Mouse (Mus musculus) inflammation-experienced regulatory T-cells, adult 6 months (primary cell): Measurements from ENCODE around the gene Kctd5. TPM values are rescaled to one million over a fixed set of nuclear protein-coding genes. Genes with fewer than 3 reads are reported as not detected.

Source experiments
- ATAC-seq: one replicate; pipeline ENCODE4 v1.8.0; 2017
- polyA plus RNA-seq, 3 experiments: library from polyadenylated mRNA; unstranded; fragments of 100-300 nt; shearing (Covaris generic); gene quantifications; one replicate each; pipeline ENCODE4 v1.2.1; 2017

The Kctd5 gene
- polyA plus RNA-seq, 3 experiments from 2014 or later: 4.3 to 6.5 (median 6.3) TPM

DNA sequence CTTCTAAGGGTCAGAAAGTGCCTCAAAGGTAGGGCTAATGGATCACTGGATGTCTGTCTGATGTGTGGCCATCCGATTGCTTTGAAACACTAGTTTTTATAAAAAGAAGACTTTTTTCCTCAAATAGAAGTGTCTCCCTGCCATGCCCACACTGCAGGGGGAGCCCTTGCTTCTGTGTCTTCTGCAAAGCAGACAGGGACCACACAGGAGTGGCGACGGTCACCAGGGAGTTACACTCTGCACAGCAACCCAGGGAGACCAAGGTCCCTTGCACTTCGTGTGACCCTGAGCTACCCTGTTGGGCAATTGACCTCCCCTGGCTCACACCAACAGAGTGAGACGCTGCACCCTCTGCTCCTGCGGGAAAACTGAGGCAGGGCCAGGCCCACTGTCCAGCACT lies 36.3 kb downstream of the Kctd5 start:
- ATAC-seq: no peak

DNA sequence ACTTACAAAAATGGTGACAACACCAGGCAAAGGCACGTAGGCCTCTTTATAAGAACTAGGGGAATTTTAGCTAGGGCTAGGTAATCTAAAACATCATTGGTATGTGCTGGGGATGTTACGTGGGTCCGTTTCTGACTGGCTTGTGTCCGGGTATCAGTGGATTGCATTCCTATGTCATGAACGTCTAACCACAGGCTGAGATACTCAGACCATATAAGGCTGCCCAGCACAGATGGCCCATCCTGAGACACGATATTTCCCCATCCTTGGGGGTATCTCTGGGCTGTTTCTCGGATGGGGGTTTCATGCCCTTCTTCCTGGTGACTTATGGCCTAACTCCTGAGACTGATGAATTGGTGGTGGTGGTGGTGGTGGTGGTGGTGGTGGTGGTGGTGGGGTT lies 38.2 kb downstream of the Kctd5 start:
- ATAC-seq: no peak

DNA sequence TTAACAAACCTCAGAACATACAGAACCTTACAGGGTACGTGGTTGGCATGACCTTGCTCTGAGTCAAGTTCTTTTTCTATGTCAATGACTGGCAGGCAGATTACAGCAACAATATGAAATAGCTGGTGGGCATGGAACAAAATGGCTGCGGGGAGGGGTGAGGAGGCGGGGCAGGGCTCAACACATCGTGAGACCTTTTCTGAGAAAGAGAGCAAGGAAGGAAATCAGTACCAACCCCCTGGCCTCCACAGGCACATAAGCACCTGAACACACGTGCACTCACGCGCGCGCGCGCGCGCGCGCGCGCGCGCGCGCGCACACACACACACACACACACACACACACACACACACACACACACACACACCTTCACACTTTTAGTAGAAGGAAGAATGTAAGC lies 42.7 kb downstream of the Kctd5 start:
- no peak for ATAC-seq

DNA sequence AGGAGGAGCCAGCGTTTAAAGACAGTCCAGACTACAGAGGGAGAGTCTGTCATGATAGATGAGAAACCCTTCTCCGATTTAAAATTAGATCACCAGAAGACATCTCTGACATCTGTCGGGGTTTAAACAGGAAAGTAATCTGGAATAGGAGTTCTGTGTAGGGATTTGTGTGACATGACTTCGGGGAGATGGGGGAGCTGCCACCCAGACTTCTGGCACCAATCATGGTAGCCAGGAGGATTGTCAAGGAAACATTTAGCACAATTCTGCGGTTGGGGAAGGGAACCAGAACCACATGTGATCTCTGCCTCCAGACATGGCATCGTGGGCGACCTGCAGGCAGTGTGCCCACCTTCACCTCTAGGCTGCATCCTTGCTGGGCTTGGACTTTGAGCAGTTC lies 43.8 kb downstream of the Kctd5 start:
- no peak for ATAC-seq

DNA sequence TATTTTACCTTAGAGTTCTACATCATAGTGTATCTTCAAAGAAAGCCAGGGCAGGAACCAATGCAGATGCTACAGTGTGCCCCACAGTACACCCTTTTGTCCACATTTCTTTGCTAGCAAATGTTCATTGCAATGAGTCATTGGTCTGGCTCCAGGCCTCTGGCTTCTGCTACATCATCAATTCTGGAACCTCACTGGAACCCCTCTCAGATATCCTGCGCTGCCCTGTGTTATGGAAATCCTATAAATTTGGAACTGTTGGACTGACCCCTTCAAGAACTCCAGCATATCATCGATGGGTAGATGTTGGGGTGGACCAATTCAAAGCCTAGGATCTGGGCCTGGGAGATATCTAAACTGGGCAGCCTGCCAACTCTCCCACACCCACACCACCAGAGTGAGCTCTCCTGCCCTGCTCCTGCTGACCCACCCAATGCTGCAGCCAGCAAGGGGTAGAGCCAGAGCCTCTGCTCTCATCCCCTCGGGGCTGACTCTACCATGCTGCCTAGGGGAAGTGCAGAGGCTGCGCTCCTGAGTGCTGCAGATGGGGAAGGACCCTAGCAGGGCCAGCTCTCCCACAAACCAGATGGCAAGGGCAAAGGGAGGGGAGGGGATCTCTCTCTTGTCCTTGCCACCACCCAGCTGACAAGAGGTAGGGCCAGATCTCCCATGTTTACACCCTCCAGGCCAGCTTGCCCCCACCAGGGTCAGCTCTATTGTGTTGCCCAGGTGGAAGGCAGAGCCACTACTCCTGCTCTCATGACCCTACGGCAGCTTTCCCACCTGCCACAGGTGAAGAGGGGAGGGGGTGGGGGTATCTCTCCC lies 51.7 kb downstream of the Kctd5 start:
- no peak for ATAC-seq

DNA sequence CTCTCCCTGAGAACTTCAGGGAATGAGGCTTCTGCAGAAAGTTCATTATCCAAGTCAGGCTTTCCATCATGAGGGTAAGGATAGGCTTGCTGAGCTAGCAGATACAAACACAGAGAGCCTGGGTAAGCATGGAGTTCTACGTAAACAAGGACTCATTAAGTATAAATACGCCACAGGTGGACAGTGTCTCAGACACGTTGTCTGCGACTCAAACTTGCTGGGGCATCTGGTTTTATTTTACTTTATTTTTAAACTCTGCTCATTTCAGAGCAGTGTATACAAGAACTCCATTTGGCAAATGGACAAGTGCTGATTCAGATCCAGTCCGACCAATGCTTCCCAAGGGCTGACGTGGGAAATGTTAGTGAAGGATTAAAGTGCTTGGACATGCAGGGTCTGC lies 52.6 kb downstream of the Kctd5 start:
- no peak for ATAC-seq

DNA sequence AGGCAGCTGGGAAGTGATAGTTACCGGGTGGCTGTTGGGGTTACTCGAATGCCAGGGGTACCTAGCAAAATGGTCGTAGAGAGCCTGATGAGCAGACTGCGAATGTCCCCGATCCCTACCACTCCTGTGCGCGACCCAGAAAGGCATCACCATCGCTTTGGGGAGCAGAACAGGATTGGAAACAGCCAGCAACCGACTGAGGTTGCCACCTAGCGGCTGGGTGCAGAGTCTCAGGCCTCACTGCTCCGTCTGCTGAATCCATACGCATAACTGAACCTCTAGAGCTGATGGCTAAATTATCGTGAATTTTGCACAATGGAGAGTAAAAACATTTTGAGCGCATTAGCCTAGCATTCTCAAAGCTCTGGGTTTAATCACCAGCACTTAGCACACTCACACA lies 57.6 kb downstream of the Kctd5 start:
- no peak for ATAC-seq

DNA sequence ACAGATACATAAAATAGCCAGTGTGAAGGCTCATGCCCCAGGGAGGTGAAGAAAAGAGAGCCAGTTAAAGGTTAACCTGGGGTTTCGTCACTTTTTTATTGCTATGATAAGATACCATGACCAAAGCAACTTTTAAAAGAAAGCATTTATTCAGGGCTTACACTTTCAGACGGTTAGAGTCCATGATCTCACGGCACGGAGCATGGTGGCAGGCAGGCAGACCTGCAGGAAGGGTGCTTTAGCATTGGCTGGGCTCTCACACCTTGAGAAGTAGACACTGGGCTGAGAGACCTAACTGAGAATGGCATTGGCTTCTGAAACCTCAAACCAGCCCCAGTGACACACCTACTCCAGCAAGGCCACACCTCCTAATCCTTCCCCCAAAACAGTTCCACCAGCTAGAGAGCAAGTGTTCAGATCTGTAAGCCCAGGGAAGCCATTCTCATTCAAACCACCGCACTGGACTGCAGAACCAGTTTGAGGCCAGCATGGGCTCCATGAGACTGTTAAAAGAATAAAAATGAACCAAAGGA lies 58.8 kb downstream of the Kctd5 start:
- ATAC-seq: no peak

DNA sequence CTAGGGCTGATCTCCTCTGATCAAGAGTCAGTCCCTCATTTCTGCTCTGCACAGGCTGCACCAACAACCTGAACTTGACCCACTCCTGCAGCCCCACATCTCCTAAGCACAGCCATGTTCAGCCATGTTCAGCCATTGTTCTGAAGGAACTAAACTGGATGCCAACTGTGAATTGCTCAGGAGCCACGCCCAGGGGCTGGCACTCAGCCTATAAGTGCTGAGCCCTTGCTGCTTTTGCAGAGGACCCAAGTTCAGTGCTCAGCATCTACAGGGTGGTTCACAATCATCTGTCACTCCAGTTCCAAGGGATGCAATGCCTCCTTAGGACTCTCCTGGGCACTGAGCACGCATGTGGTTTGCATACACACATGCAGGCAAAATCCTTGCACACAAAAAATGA lies 60.4 kb downstream of the Kctd5 start:
- no peak for ATAC-seq

DNA sequence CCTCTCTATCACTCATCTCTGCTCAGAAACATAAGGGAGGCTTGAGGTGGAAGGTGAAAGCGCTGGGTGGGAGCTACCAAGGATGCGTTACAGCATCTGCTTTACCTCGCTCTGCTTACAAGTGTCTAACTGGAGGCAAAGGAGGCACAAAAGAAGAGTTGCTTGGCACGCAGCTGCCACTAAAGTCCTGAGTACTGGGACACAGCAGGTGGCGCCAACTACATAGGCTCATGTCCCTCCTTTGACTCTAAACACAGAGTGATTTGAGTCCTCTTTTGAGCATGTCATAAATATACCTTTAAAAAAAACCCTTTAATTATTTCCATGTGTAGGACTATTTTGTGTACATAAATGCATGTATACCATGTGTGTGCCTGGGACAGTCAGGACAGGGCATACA lies 63.7 kb downstream of the Kctd5 start:
- no peak for ATAC-seq

DNA sequence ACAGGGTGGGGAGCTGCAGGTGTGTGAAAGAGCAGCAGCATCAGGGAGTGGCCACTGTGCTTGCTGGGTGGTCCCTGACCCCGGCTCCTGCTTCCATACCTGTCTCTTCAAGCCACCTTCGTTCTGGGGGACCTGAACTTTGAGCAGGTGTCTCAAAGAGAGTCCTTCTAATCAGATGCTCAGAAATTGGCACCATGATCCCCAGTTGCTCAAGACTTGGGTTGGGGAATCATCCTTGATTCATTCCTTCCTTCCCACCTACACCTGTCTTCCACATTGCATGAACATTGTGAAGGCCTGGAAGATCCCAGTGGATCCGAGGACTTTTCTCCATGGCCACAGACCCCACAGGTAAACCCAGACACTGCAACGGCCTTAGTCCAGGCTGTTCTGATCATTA lies 65.2 kb downstream of the Kctd5 start:
- no peak for ATAC-seq

DNA sequence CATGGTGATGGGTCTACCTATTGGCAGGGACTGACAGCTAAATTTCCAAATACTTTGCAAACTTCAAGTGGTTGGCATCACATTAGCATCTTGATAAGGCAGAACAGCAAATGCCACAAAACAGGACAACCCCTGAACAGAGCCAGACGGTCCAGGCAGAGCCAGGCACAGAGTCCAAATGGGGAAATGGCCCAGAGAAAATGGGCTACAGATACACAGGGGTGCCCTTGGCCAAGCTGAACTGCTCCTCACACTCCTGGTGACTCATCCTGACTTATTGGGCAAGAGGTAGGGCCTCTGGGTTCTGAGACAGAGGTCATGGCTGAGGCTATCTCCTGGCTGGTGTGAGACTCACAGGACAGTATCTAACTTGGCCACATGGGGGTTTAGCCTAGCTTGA lies 65.9 kb downstream of the Kctd5 start:
- no peak for ATAC-seq

DNA sequence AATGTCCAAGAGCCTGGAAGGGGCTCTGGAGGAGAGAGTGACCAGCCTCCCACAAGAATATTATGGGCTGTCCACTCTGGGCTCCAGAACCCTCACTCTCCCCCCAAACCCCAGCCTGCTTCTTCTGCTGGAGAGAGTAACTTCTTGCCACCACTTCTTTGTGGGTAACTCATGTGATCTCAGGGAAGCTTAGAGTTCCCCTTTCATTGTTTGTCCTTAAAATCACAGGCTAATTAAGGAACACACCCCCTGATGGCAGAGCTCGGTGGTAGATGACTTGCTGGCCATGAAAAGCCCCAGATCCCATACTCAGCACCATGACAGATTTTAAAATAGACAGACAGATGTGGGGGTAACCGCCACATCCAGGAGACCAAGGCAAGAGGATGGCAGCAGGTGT lies 66.4 kb downstream of the Kctd5 start:
- no peak for ATAC-seq

DNA sequence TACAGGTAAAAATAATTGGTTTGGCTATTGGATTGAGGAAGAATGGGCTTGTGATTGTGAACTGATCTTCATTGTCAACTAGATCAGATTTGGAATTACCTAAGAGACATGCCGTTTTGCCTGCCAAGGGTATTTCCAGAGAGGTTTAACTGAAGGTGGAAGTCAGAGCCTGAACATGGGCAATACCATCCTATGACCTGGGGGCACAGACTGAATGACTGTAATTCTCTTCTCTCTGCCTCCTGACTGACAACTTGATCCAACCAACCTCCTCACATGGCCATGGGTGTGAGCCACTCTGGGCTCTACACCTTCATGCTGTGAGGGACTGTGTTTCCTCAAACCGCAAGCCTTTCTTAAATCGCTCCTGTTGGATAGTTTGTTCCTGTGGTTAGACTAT lies 68.2 kb downstream of the Kctd5 start:
- ATAC-seq: no peak

DNA sequence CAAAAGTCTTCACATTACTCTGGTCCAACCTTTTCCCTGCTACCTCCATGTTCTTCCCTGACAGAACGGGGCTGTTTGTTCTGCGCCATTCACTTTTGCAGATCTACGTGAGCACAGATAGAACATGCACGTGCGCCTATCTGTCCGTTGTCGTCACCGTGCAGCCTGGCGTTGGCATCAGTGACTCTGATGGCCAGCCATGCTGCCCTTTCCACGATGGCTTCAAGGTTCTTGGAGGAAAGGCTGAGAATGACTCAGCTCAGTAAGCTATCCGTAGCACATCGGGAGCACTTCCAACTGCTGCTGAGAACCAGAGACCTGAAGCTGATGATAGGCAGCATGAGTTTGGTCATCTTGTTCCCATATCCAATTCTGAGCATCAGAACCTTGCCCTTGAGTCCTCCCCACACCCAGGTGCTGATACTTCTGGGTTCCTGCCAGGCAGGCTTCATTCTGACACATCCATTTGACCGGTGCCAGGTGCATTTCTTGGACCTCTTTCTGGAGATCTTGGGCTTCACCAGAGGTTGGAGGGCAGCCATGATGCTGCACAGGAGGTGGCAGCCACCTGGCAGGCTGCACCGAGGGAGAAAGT lies 69.1 kb downstream of the Kctd5 start:
- no peak for ATAC-seq

DNA sequence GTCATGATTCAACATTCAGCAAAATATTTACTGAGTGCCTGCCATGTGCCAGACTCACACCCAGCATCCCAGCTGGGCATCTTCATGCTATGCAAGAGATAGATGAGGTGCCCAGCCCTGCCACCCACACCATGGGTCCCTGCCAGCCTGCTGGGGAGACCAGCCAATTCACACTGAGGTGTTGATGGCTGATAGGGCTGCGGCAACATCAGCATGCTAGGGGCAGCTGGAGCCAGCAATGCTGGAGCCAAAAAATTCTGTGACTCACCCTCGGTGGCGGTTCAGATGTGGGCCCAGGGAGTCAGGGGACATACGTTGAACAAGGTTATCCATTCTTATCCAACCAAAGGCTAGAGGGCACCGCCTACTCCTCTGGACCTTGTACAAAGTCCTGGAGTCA lies 72.9 kb downstream of the Kctd5 start:
- ATAC-seq: no peak

DNA sequence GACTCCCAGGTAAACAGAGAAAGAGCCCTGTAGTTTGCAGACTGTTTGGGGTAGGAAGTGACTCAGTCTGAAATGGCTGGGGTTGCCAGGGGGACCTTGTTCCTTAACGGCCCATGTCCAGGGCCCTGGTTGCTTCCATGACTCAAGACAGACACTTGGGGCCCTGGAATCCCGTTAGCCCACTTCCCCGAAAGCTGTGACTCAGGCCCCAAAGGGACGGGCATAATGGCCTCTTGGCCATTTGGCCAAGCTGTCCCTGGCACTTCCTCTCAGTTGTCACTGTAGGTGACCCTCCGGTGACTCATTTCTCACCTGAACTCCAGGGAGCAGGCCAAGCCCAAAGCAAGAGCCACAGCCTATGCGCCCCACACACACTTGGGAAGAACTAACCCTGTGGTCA lies 74.9 kb downstream of the Kctd5 start:
- no peak for ATAC-seq

DNA sequence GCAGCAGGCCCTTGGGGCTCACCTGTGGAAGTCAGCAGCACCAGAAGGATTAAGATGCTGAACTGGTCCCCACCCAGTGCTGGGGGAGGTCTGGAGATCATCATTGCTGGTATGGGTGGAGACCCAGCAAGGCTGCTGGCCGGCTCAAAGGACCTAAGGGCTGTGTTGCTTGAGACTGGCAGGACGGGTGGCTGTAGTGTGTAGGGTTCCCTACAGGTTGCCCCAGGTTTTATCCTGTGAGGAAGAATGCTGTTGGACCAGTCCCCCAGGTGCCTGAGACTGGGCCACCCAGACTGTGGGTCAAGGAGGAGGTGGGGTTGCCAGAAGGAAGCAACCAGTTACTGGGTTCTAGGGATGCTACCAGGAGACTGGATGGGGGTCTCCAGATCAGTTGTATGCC lies 75.4 kb downstream of the Kctd5 start, which contains the start of gene Prss22:
Prss22 (minus strand) TSS at position 200 of the 400 bp plus-strand sequence.
- no peak for ATAC-seq

Other genes starting within 250 kb of the Kctd5 start
- gene Elob, start 244.3 kb downstream of the Kctd5 start, polyA plus RNA-seq: 100 to 1,000 TPM; 674 to 762 (median 707) TPM
- 1 to 10 TPM in 2 of 3 experiments, not detected in 1; 1.3 to 1.6 TPM for gene Prss33, start 237.4 kb downstream of the Kctd5 start, polyA plus RNA-seq
- gene Prss32, start 229.6 kb downstream of the Kctd5 start, polyA plus RNA-seq: 1 to 10 TPM in 1 of 3 experiments, under 1 TPM in 1, not detected in 1; 0.34 to 1.1 TPM
- 10 to 100 TPM in 2 of 3 experiments, 1 to 10 TPM in 1; 3.9 to 19.1 (median 13.6) TPM for gene Prss41, start 229.3 kb downstream of the Kctd5 start, polyA plus RNA-seq
- gene Prss21, start 205.4 kb downstream of the Kctd5 start, polyA plus RNA-seq: not detected
- not detected for gene Dcpp1, start 192.6 kb downstream of the Kctd5 start, polyA plus RNA-seq
- not detected for gene Dcpp2, start 192.6 kb downstream of the Kctd5 start, polyA plus RNA-seq
- gene Dcpp3, start 156.0 kb downstream of the Kctd5 start, polyA plus RNA-seq: not detected
- not detected for gene Sbp, start 131.8 kb downstream of the Kctd5 start, polyA plus RNA-seq
- not detected for gene Sbpl, start 118.2 kb downstream of the Kctd5 start, polyA plus RNA-seq
- gene Prss30, start 92.9 kb downstream of the Kctd5 start, polyA plus RNA-seq: 1 to 10 TPM in 1 of 3 experiments, not detected in 2; 2.4 TPM
- gene Prss22, start 75.4 kb downstream of the Kctd5 start, polyA plus RNA-seq: not detected
- gene Prss27, start 35.3 kb downstream of the Kctd5 start, polyA plus RNA-seq: under 1 TPM in 1 of 3 experiments, not detected in 2; 0.36 TPM
- 10 to 100 TPM; 34.1 to 47.4 (median 39.7) TPM for gene Pdpk1, start 77.4 kb upstream of the Kctd5 start, polyA plus RNA-seq
- 10 to 100 TPM; 21.6 to 30.0 (median 29.7) TPM for gene Amdhd2, start 90.3 kb upstream of the Kctd5 start, polyA plus RNA-seq
- 100 to 1,000 TPM; 164 to 208 (median 177) TPM for gene Atp6v0c, start 96.2 kb upstream of the Kctd5 start, polyA plus RNA-seq
- 1 to 10 TPM in 2 of 3 experiments, under 1 TPM in 1; 0.66 to 1.4 (median 1.0) TPM for gene Tbc1d24, start 132.1 kb upstream of the Kctd5 start, polyA plus RNA-seq
- not detected for gene Ntn3, start 136.0 kb upstream of the Kctd5 start, polyA plus RNA-seq
- gene Tedc2, start 147.4 kb upstream of the Kctd5 start, polyA plus RNA-seq: 1 to 10 TPM; 7.2 to 9.5 (median 9.1) TPM
- 10 to 100 TPM in 1 of 3 experiments, 1 to 10 TPM in 2; 3.4 to 43.6 (median 6.3) TPM for gene Ccnf, start 178.0 kb upstream of the Kctd5 start, polyA plus RNA-seq